ENCODE assay signal across 14 mouse cellular contexts in genomic region chr2:28211531-28212281, GRCm38 (mm10). TPM values are rescaled to one million over a fixed set of nuclear protein-coding genes. Genes with fewer than 3 reads are reported as not detected.
DNase-seq lines count a peak whose midpoint lies in the region; ATAC-seq and TF ChIP-seq lines count a peak whose summit lies in the region.
"Had no signal": no experiment of that assay in that cellular context is flagged by ENCODE, and none has a peak within 500 bp of the region (broad histone marks: within the 10 kb centered on the region; RNA-seq: fewer than 3 reads in every experiment).

No protein-coding gene starts in this region.

- WGBS in kidney, embryonic 14.5 days, result 75% methylated on average over 22 of the region's 22 CpGs
- 41% methylated on average over 22 of the region's 22 CpGs for WGBS in hindbrain, embryonic 16.5 days

- peaks cover 5% of the 10 kb centered on the region; the same call in 1 of the 2 replicates for H3K36me3 ChIP-seq in kidney, embryonic 14.5 days (ENCODE audit: control insufficient read depth, insufficient read depth, low read length)
- peaks cover 18% of the 10 kb centered on the region for H3K36me3 ChIP-seq in hindbrain, embryonic 16.5 days (ENCODE audit: control insufficient read depth, insufficient read depth, low read length)
- H3K36me3 ChIP-seq: heart, embryonic 15.5 days had no signal

- TF ChIP-seq POLR2A in brain, embryonic 14.5 days (IDR thresholded peaks at IDR 0.05; ENCODE audit: borderline replicate concordance, extremely low read depth, insufficient read depth, insufficient read length, poor library complexity, severe bottlenecking), result no peak

- DNase-seq in kidney, adult 18-20 months, result peak; percentile 5
- DNase-seq in brain, adult 2 months (ENCODE audit: low read depth, low spot score), result peak; percentile 79
- peak; percentile 56 for DNase-seq in brain, embryonic 14.5 days (ENCODE audit: low read depth)
- DNase-seq in gastrocnemius, adult 8-10 months (ENCODE audit: low spot score in 2 of 2), result no peak
- DNase-seq in MN1 (ENCODE audit: low spot score), result no peak
- DNase-seq: adrenal gland, postnatal 25 days; embryo, embryonic 11 days; gastrocnemius, postnatal 14 days; lung, postnatal 10 days had no signal

- peaks cover under 1% of the 10 kb centered on the region; the same call in 1 of the 2 replicates for H3K4me1 ChIP-seq in kidney, embryonic 14.5 days (ENCODE audit: control insufficient read depth, insufficient read depth, low read length)
- peaks cover 50% of the 10 kb centered on the region for H3K4me1 ChIP-seq in hindbrain, embryonic 16.5 days (ENCODE audit: control insufficient read depth, insufficient read depth, low read depth, low read length)

- H3K9me3 ChIP-seq in kidney, embryonic 14.5 days (ENCODE audit: control insufficient read depth, low read length), result no peaks in the 10 kb centered on the region
- H3K9me3 ChIP-seq in hindbrain, embryonic 16.5 days (ENCODE audit: control insufficient read depth, low read length), result no peaks in the 10 kb centered on the region
- H3K9me3 ChIP-seq: heart, embryonic 15.5 days had no signal

- TF ChIP-seq CTCF in brain, embryonic 14.5 days (IDR thresholded peaks at IDR 0.05; ENCODE audit: borderline replicate concordance, extremely low read depth, insufficient read depth, insufficient read length), result no peak

- H3K9ac ChIP-seq in kidney, embryonic 14.5 days (ENCODE audit: low read depth, low read length), result no peak overlapping the region
- H3K9ac ChIP-seq in hindbrain, embryonic 16.5 days (ENCODE audit: low read depth, low read length), result peak overlapping the region; percentile 33
- H3K9ac ChIP-seq: heart, embryonic 15.5 days had no signal

- no peak overlapping the region for H3K4me2 ChIP-seq in kidney, embryonic 14.5 days (replicated peaks; ENCODE audit: low read depth, low read length)
- H3K4me2 ChIP-seq in hindbrain, embryonic 16.5 days (ENCODE audit: low read length), result peak overlapping the region; percentile 27; the same call in 1 of the 2 replicates
- H3K4me2 ChIP-seq: heart, embryonic 15.5 days had no signal

- no peak for ATAC-seq in kidney, embryonic 14.5 days (ENCODE audit: low FRiP score, low TSS enrichment)
- ATAC-seq in hindbrain, embryonic 16.5 days, result peak; percentile 37
- ATAC-seq: intestine, embryonic 16.5 days had no signal

- no peak overlapping the region for H3K27ac ChIP-seq in kidney, embryonic 14.5 days (ENCODE audit: low read depth, low read length)
- peak overlapping the region; percentile 42 for H3K27ac ChIP-seq in hindbrain, embryonic 16.5 days (ENCODE audit: low read depth, low read length)
- H3K27ac ChIP-seq: heart, embryonic 15.5 days had no signal

- no peak overlapping the region for H3K4me3 ChIP-seq in kidney, embryonic 14.5 days (ENCODE audit: low read length)
- H3K4me3 ChIP-seq in hindbrain, embryonic 16.5 days (ENCODE audit: low read length), result no peak overlapping the region
- H3K4me3 ChIP-seq: erythroblast, embryonic 14.5 days; heart, embryonic 15.5 days had no signal

- no peaks in the 10 kb centered on the region; the same call in 1 of the 2 replicates for H3K27me3 ChIP-seq in kidney, embryonic 14.5 days (ENCODE audit: control insufficient read depth, insufficient read depth, low read length)
- H3K27me3 ChIP-seq in hindbrain, embryonic 16.5 days (replicated peaks; ENCODE audit: control insufficient read depth, insufficient read depth, low read length), result no peaks in the 10 kb centered on the region

RNA-seq across cellular contexts. Expression of gene Olfm1, which starts 18.9 kb away (rescaled TPM):
- 15.5 and 16.2 TPM in 2 replicates for polyA plus RNA-seq in kidney, embryonic 14.5 days (2014; fragmentation: Nextera tagmentation; extraction: Ambion mirVana)
- 223 and 383 TPM in 2 replicates for polyA plus RNA-seq in brain, embryonic 14.5 days (2012; rRNA removed)
- 320 and 328 TPM in 2 replicates for polyA plus RNA-seq in hindbrain, embryonic 16.5 days (2015; fragmentation: Nextera tagmentation; extraction: Ambion mirVana)
- total RNA-seq in gastrocnemius, adult 8-10 months (2022), result 1 to 10 TPM; 3.5 to 8.5 (median 5.3) TPM

Comparison
In these comparisons a context has a peak if more than half of its experiments do, and no peak if none do; other contexts are left out.
1. DNase-seq: peak in kidney, adult 18-20 months (single experiment), brain, adult 2 months (single experiment) and brain, embryonic 14.5 days (single experiment); none in gastrocnemius, adult 8-10 months (0 of 2) and MN1 (single experiment).
2. RNA of gene Olfm1, which starts 18.9 kb away (polyA plus RNA-seq): 223 to 383 TPM in brain, embryonic 14.5 days and 320 to 328 TPM in hindbrain, embryonic 16.5 days; 15.5 to 16.2 TPM in kidney, embryonic 14.5 days; every median in the first group is over 10 times any median in the second.